ENCODE assay signal across 8 mouse cellular contexts in genomic region chr4:122902156-122902555, GRCm38 (mm10). TPM values are rescaled to one million over a fixed set of nuclear protein-coding genes. Genes with fewer than 3 reads are reported as not detected.
A peak's percentile ranks its signal among the peaks of the same experiment; 100 is the strongest.
DNase-seq lines count a peak whose midpoint lies in the region; ATAC-seq lines count a peak whose summit lies in the region.

No protein-coding gene starts in this region.

- no peak for ATAC-seq in CD4-positive, CD25-positive, alpha-beta regulatory T cell, adult 4 months

- DNase-seq in CD4-positive, CD25-positive, alpha-beta regulatory T cell, adult 2 months (ENCODE audit: low read depth, low spot score), result peak; percentile 35
- peak; percentile 18 for DNase-seq in kidney, adult 18-20 months
- no peak for DNase-seq in kidney, adult 9 months
- DNase-seq in thymus, postnatal 25 days, result peak; percentile 23
- no peak for DNase-seq in thymus, adult 18-20 months
- DNase-seq in cerebellum, adult 9-11 months, result no peak
- no peak for DNase-seq in c-Kit-positive CD71-positive TER-119-positive erythroid progenitor cells, embryonic 14.5 days (ENCODE audit: low spot score)

RNA-seq across cellular contexts. Expression of gene Cap1, which starts 16.3 kb away (rescaled TPM):
- 100 to 1,000 TPM; 298 to 352 TPM for polyA plus RNA-seq in CD4-positive, CD25-positive, alpha-beta regulatory T cell, adult 4 months (2017; shearing (Covaris generic))

RNA-seq across cellular contexts. Expression of gene Mfsd2a, which starts 58.8 kb away (rescaled TPM):
- 1 to 10 TPM in 1 of 2 experiments, under 1 TPM in 1; 0.93 to 1.5 TPM for polyA plus RNA-seq in CD4-positive, CD25-positive, alpha-beta regulatory T cell, adult 4 months (2017; shearing (Covaris generic))

Comparison
In these comparisons a context has a peak if more than half of its experiments do, and no peak if none do; other contexts are left out.
1. DNase-seq: peak in CD4-positive, CD25-positive, alpha-beta regulatory T cell, adult 2 months (single experiment), kidney, adult 18-20 months (single experiment) and thymus, postnatal 25 days (single experiment); none in kidney, adult 9 months (single experiment), thymus, adult 18-20 months (0 of 2), cerebellum, adult 9-11 months (single experiment) and c-Kit-positive CD71-positive TER-119-positive erythroid progenitor cells, embryonic 14.5 days (single experiment).